Mouse (Mus musculus) midbrain, embryonic 14.5 days (tissue): ENCODE results near the gene Trim32. TPM values are rescaled to one million over a fixed set of nuclear protein-coding genes. Genes with fewer than 3 reads are reported as not detected.

Experiments
- ATAC-seq: fragments of 200-750 bp; cut with Nextera tagmentation; 2 replicates; pipeline ENCODE4 v1.8.0; 2017; ENCODE audit warnings: moderate number of reproducible peaks, moderate library complexity; ENCODE audit not compliant: low FRiP score, low TSS enrichment
- DNase-seq: peaks from one replicate; pipeline ENCODE4 v3.0.0-alpha.2; 2015
- H3K27ac ChIP-seq: fragments of 300-500 bp; sonication (generic); replicated peaks from 2 replicates; pipeline ENCODE4 v1.5.1; 2014; ENCODE audit warnings: mild to moderate bottlenecking, low read depth, low read length, moderate library complexity
- H3K27me3 ChIP-seq: fragments of 300-500 bp; sonication (generic); 2 replicates; pipeline ENCODE4 v1.6.1; 2014; ENCODE audit warnings: low read length, control low read depth, mixed read lengths; ENCODE audit not compliant: control insufficient read depth, insufficient read depth
- H3K36me3 ChIP-seq: fragments of 300-500 bp; sonication (generic); 2 replicates; pipeline ENCODE4 v1.6.1; 2014; ENCODE audit warnings: low read length, control low read depth; ENCODE audit not compliant: control insufficient read depth, insufficient read depth
- H3K4me1 ChIP-seq: fragments of 300-500 bp; sonication (generic); 2 replicates; pipeline ENCODE4 v1.6.1; 2014; ENCODE audit warnings: mild to moderate bottlenecking, antibody characterized with exemption, low read length, control low read depth; ENCODE audit not compliant: control insufficient read depth, insufficient read depth
- H3K4me2 ChIP-seq: fragments of 300-500 bp; sonication (generic); 2 replicates; pipeline ENCODE4 v1.6.1; 2014; ENCODE audit warnings: mild to moderate bottlenecking, low read length, moderate library complexity
- H3K4me3 ChIP-seq: fragments of 300-500 bp; sonication (generic); replicated peaks from 2 replicates; pipeline ENCODE4 v1.5.1; 2014; ENCODE audit warnings: low read depth, low read length
- H3K9ac ChIP-seq: fragments of 300-500 bp; sonication (generic); replicated peaks from 2 replicates; pipeline ENCODE4 v1.6.1; 2014; ENCODE audit warnings: mild to moderate bottlenecking, low read length, moderate library complexity
- H3K9me3 ChIP-seq: fragments of 300-500 bp; sonication (generic); 2 replicates; pipeline ENCODE4 v1.6.1; 2016; ENCODE audit warnings: low read length, control low read depth, mixed read lengths; ENCODE audit not compliant: control insufficient read depth
- WGBS: fragments of 180-500 bp; shearing (Covaris S2); extraction: QIAGEN DNeasy Blood & Tissue Kit; methylation state at CpG from one replicate; pipeline ENCODE4 v1.1.7; 2014; 5-methylcytosine and 5-hydroxymethylcytosine counted together
- polyA plus RNA-seq: library from polyadenylated mRNA; unstranded; fragments of >200 nt; fragmentation: Nextera tagmentation; extraction: Ambion mirVana; gene quantifications from 2 replicates; pipeline ENCODE4 v1.2.1, GENCODE M21; 2014

The Trim32 gene
- polyA plus RNA-seq, 1 experiment from 2014 or later: 186 TPM

GRCm38 (mm10) chr4:65608112-65608511 lies 3.3 kb downstream of the Trim32 start:
- 96% methylated on average over 4 of the region's 4 CpGs for WGBS
- peaks cover 1% of the 10 kb centered on the region for H3K36me3 ChIP-seq
- H3K9me3 ChIP-seq: no peaks in the 10 kb centered on the region
- H3K9ac ChIP-seq: no peak overlapping the region
- H3K27me3 ChIP-seq: no peaks in the 10 kb centered on the region
- H3K4me2 ChIP-seq: no peak overlapping the region
- H3K27ac ChIP-seq: no peak overlapping the region
- no peak for ATAC-seq
- H3K4me3 ChIP-seq: no peak overlapping the region
- H3K4me1 ChIP-seq: peaks cover 22% of the 10 kb centered on the region
- no peak for DNase-seq

DNA sequence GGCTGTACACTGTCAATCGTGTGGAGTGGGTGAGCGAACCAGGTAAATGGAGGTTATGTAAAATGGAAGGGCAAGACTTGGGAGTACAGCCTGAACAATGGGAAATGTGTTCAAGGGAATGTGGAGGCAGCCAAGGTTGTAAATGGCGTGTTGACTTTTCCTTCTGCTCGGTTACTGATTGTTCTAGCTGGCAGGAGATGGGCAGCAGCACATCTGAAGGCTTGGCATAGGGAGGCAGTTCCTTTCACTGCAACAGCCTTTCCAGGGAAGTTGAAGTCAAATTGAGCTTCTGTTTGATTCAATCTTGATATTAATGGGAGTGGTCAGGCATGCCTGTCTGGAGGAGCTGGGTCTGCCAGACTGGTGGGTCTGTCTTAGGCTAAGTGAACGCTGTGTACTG lies 5.5 kb downstream of the Trim32 start:
- Histone ChIP-seq H3K4me1 (peaks cover 22% of the 10 kb centered on the region), H3K9me3 (no peaks in the 10 kb centered on the region), H3K27ac (no peak overlapping the region), H3K4me3 (no peak overlapping the region), H3K4me2 (no peak overlapping the region), H3K27me3 (no peaks in the 10 kb centered on the region), H3K9ac (no peak overlapping the region), H3K36me3 (peaks cover 24% of the 10 kb centered on the region)
- DNase-seq (no peak), ATAC-seq (no peak)
- 87% methylated on average over 5 of the region's 5 CpGs for WGBS

DNA sequence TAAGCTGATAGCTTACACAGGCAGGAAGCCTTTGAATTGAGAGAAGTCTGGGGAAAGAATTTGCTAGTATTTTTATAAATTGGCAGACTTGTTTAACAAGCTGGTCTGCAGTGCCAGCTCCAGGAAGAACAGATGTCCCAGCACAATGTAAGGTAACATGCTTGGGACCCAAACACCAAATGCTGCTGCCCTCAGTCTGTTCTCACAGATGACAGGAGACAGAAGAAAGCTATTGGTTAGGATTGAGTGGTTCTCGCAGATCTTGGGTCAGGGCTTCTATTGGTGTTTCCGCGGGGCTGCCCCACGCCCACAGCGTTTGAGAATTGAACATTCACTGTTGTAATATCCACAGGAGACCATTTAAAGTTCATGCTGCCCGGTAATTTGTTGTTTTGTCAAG lies 6.1 kb downstream of the Trim32 start:
- Histone ChIP-seq H3K36me3 (peaks cover 29% of the 10 kb centered on the region), H3K9ac (no peak overlapping the region), H3K27me3 (no peaks in the 10 kb centered on the region), H3K4me3 (no peak overlapping the region), H3K4me2 (no peak overlapping the region), H3K27ac (no peak overlapping the region), H3K4me1 (peaks cover 20% of the 10 kb centered on the region), H3K9me3 (no peaks in the 10 kb centered on the region)
- 74% methylated on average over 6 of the region's 6 CpGs for WGBS
- DNase-seq (no peak), ATAC-seq (no peak)

DNA sequence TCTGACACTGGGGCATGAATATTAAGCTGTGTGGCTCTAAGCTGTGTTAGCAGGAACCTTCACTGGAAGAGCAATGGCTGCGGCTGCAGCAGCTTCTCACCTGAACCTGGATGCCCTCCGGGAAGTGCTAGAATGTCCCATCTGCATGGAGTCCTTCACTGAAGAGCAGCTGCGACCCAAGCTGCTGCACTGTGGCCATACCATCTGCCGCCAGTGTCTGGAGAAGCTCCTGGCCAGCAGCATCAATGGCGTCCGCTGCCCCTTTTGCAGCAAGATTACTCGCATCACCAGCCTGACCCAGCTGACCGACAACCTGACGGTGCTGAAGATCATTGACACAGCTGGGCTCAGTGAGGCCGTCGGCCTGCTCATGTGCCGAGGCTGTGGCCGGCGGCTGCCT lies 8.3 kb downstream of the Trim32 start:
- WGBS: 96% methylated on average over 14 of the region's 14 CpGs
- DNase-seq (no peak), ATAC-seq (no peak)
- Histone ChIP-seq H3K4me3 (no peak overlapping the region), H3K4me2 (no peak overlapping the region), H3K9ac (no peak overlapping the region), H3K4me1 (0 out of 2 replicates have a peak, but pooled peaks cover 4% of the 10 kb centered on the region), H3K27ac (no peak overlapping the region), H3K36me3 (peaks cover 43% of the 10 kb centered on the region), H3K9me3 (no peaks in the 10 kb centered on the region), H3K27me3 (no peaks in the 10 kb centered on the region)

DNA sequence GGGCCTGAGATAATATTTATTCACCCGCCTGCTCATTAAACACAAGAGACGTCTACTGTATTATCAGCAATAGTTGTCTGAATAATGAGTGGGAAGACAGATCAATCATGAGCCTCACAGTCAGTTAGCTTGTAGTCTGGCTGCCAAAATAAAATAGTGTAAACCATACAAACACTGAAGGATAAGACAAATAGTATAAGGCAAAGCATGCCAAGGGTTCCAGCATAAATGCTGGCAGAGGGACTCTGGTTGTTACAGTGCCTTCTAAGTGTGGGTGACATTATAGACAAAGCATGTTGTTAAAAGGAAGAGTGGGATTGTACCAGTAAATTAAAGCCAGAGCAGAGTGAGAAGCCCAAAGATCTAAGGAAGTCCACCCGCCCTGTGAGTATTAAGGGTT lies 15.3 kb downstream of the Trim32 start:
- Histone ChIP-seq H3K9me3 (no peaks in the 10 kb centered on the region), H3K4me3 (no peak overlapping the region), H3K27ac (no peak overlapping the region), H3K4me1 (no peaks in the 10 kb centered on the region), H3K4me2 (no peak overlapping the region), H3K27me3 (no peaks in the 10 kb centered on the region), H3K36me3 (peaks cover 41% of the 10 kb centered on the region), H3K9ac (no peak overlapping the region)
- ATAC-seq: no peak
- 89% methylated on average over 3 of the region's 3 CpGs for WGBS
- DNase-seq: no peak

- Histone ChIP-seq H3K27ac (no peak overlapping the region), H3K27me3 (no peaks in the 10 kb centered on the region), H3K4me2 (no peak overlapping the region), H3K9ac (no peak overlapping the region), H3K36me3 (no peaks in the 10 kb centered on the region), H3K4me1 (no peaks in the 10 kb centered on the region), H3K4me3 (no peak overlapping the region), H3K9me3 (no peaks in the 10 kb centered on the region)
- ATAC-seq: no peak
- 72% methylated on average over 3 of the region's 3 CpGs for WGBS
- DNase-seq: no peak
These were observed 33.4 kb downstream of the Trim32 start for GRCm38 (mm10) chr4:65638231-65638630.

DNA sequence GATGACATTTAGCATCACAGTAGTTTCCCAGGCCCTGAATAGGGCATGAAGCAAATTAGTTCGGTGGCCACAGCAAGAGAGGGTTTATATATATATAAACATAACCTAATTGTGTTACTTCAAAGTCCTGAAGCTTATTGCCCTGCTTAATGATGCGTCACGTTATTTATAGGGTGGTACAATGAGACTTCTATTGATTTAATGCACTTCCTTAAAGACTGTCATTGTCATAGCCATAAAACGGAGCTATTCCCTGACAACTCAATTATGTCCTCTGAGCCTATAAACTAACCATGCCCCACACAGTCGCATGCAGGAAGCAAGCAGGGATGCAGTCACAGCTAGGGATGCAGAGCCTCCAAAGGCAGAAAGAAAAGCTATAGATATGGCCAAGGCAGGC lies 37.8 kb downstream of the Trim32 start:
- H3K36me3 ChIP-seq: no peaks in the 10 kb centered on the region
- ATAC-seq (no peak), DNase-seq (no peak)

GRCm38 (mm10) chr4:65654723-65655122 lies 49.9 kb downstream of the Trim32 start:
- ATAC-seq (peak; percentile 81), DNase-seq (peak; percentile 96)
- Histone ChIP-seq H3K4me3 (no peak overlapping the region), H3K9me3 (no peaks in the 10 kb centered on the region), H3K27ac (no peak overlapping the region), H3K4me1 (no peaks in the 10 kb centered on the region), H3K9ac (no peak overlapping the region), H3K36me3 (no peaks in the 10 kb centered on the region), H3K27me3 (no peaks in the 10 kb centered on the region), H3K4me2 (no peak overlapping the region)
- WGBS: 0% methylated on average over 2 of the region's 2 CpGs

More for the DNA sequence above, 37.8 kb downstream of the Trim32 start:
- H3K27ac ChIP-seq: no peak overlapping the region
- WGBS: 71% methylated on average over 5 of the region's 5 CpGs
- no peaks in the 10 kb centered on the region for H3K4me1 ChIP-seq
- H3K27me3 ChIP-seq: no peaks in the 10 kb centered on the region
- H3K9me3 ChIP-seq: no peaks in the 10 kb centered on the region
- H3K4me2 ChIP-seq: no peak overlapping the region
- no peak overlapping the region for H3K9ac ChIP-seq
- no peak overlapping the region for H3K4me3 ChIP-seq

- 88% methylated on average over 6 of the region's 6 CpGs for WGBS
These were observed 58.4 kb downstream of the Trim32 start for GRCm38 (mm10) chr4:65663176-65663575.

More at GRCm38 (mm10) chr4:65663176-65663575, 58.4 kb downstream of the Trim32 start:
- no peak overlapping the region for H3K9ac ChIP-seq
- H3K4me3 ChIP-seq: no peak overlapping the region
- no peak overlapping the region for H3K4me2 ChIP-seq
- H3K4me1 ChIP-seq: peaks cover 5% of the 10 kb centered on the region; the same call in 1 of the 2 replicates
- H3K27me3 ChIP-seq: no peaks in the 10 kb centered on the region
- no peak for ATAC-seq
- H3K36me3 ChIP-seq: no peaks in the 10 kb centered on the region
- no peak for DNase-seq
- H3K9me3 ChIP-seq: no peaks in the 10 kb centered on the region
- H3K27ac ChIP-seq: no peak overlapping the region
